Mouse (Mus musculus) hindbrain, embryonic 12.5 days (tissue): Measurements from ENCODE around the gene Gm14399. TPM values are rescaled to one million over a fixed set of nuclear protein-coding genes. Genes with fewer than 3 reads are reported as not detected.
"Not testable (repeated sequence)": the region's sequence is repeated elsewhere in the genome, so short reads cannot be mapped to it uniquely, and the experiment has no call there.

ENCODE experiments used
- ATAC-seq: fragments of 200-750 bp; cut with Nextera tagmentation; 2 replicates; pipeline ENCODE4 v1.8.0; 2017; ENCODE audit warnings: moderate TSS enrichment; ENCODE audit not compliant: low FRiP score
- H3K27ac ChIP-seq: fragments of 300-500 bp; sonication (generic); 2 replicates; pipeline ENCODE4 v1.5.1; 2016; ENCODE audit warnings: mild to moderate bottlenecking
- H3K27me3 ChIP-seq: fragments of 300-500 bp; sonication (generic); 2 replicates; pipeline ENCODE4 v1.6.1; 2016; ENCODE audit warnings: mild to moderate bottlenecking
- H3K36me3 ChIP-seq: fragments of 300-500 bp; sonication (generic); 2 replicates; pipeline ENCODE4 v1.6.1; 2016; ENCODE audit warnings: mild to moderate bottlenecking
- H3K4me1 ChIP-seq: fragments of 300-500 bp; sonication (generic); 2 replicates; pipeline ENCODE4 v1.6.1; 2016
- H3K4me2 ChIP-seq: fragments of 300-500 bp; sonication (generic); replicated peaks from 2 replicates; pipeline ENCODE4 v1.6.1; 2016; ENCODE audit warnings: mild to moderate bottlenecking
- H3K4me3 ChIP-seq: fragments of 300-500 bp; sonication (generic); 2 replicates; pipeline ENCODE4 v1.5.1; 2016; ENCODE audit warnings: mild to moderate bottlenecking
- H3K9ac ChIP-seq: fragments of 300-500 bp; sonication (generic); 2 replicates; pipeline ENCODE4 v1.6.1; 2016; ENCODE audit warnings: mild to moderate bottlenecking, moderate library complexity
- H3K9me3 ChIP-seq: fragments of 300-500 bp; sonication (generic); replicated peaks from 2 replicates; pipeline ENCODE4 v1.6.1; 2016; ENCODE audit warnings: mild to moderate bottlenecking
- WGBS: fragments of 180-500 bp; shearing (Covaris S2); methylation state at CpG from one replicate; pipeline ENCODE4 v1.1.7; 2016; 5-methylcytosine and 5-hydroxymethylcytosine counted together
- polyA plus RNA-seq: library from polyadenylated mRNA; unstranded; fragments of >200 nt; fragmentation: Nextera tagmentation; extraction: Ambion mirVana; gene quantifications from 2 replicates; pipeline ENCODE4 v1.2.1, GENCODE M21; 2016

The Gm14399 gene
- polyA plus RNA-seq, 1 experiment from 2014 or later, result 6.4 TPM

DNA sequence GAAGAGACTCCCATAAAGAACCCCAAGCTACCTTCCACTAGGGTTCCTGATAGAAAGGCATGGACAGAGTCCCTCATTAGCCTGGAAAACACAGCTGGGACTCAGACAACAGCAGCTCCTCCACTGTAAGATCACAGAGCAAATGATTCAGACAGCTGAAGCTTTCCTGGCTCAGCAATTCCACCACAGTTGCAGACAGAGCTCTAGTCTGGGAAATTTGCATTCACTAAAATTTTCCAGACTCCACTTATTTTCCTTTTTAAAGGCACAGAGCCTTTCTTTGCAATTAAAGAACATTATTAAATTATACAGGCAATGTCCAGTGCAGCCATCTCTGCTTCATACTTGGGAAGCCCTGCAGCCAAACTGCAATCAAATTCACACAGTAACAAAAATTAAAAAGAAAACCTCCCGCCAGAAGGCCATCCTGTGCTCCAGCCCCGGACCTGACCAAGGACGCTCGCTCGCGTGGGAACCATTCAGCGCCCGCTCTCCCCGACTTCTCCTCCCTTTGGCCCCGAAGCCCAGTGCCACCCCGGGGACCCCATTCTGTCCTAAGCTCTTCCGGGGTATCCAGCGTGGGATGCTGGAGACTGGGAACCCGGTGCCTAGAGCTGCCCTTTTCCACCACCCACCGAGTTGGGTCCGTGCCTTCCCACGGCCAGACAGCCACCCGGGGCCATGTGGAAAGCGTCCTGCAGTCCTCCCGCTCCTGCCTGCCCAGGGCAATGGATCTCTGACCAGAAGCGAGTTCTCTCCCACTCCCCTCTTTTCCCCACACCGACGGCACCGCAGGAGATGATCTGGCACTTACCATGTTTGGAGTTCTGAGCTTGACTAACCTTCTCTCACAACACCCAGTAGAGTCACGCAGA is 457 bp downstream of the Gm14399 start:
- 3% methylated on average over 24 of the region's 25 CpGs for WGBS
- not testable (repeated sequence) for H3K27me3 ChIP-seq, H3K4me1 ChIP-seq, ATAC-seq, H3K36me3 ChIP-seq, H3K9me3 ChIP-seq, H3K27ac ChIP-seq, H3K9ac ChIP-seq
- peak overlapping the region; percentile 44 for H3K4me3 ChIP-seq
- H3K4me2 ChIP-seq, result peak overlapping the region; percentile 46

DNA sequence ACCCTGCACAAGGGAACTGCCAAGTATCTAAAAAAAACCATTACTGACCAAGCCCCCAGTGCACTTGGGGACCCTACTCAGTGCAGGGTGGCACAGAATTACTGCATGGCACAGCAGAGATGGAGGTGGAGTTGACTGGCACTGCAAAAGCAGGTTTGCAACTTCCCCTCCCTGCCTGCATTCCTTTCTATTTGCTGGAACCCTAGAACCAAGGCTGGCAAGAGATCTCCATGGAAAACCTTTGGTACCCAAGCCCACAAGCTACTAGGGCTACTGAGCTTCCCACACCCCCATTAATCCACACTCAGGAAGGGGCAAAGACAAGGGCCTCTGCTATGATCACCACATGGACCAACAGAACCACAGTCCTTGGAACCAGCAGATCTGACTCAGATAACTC is 1.2 kb downstream of the Gm14399 start:
- H3K4me2 ChIP-seq, ATAC-seq, H3K27me3 ChIP-seq, H3K36me3 ChIP-seq, H3K27ac ChIP-seq, H3K9me3 ChIP-seq, H3K9ac ChIP-seq, H3K4me1 ChIP-seq, H3K4me3 ChIP-seq: not testable (repeated sequence)

Other genes with a start within 250 kb of the Gm14399 start
- gene Gm14444, start 131.8 kb downstream of the Gm14399 start, polyA plus RNA-seq, result 0.23 TPM in 1 of 2 replicates, not detected in the other
- gene Gm14393, start 74.2 kb downstream of the Gm14399 start, polyA plus RNA-seq, result 0.98 and 1.0 TPM in 2 replicates
- 0.87 and 1.1 TPM in 2 replicates for gene Gm14443, start 33.9 kb upstream of the Gm14399 start, polyA plus RNA-seq
- 3.2 and 6.1 TPM in 2 replicates for gene Gm14391, start 64.9 kb upstream of the Gm14399 start, polyA plus RNA-seq
- 0.70 and 5.0 TPM in 2 replicates for gene Gm14440, start 133.1 kb upstream of the Gm14399 start, polyA plus RNA-seq
- gene Gm4631, start 196.2 kb upstream of the Gm14399 start, polyA plus RNA-seq, result 18.8 and 18.9 TPM in 2 replicates
- 6.5 and 6.6 TPM in 2 replicates for gene Zfp968, start 230.4 kb upstream of the Gm14399 start, polyA plus RNA-seq